Mouse (Mus musculus): ENCODE results near the gene I830077J02Rik.

- TF ChIP-seq CTCF (IDR thresholded peaks at IDR 0.05; ENCODE audit: low read depth) (no peak), EP300 (IDR thresholded peaks at IDR 0.05; ENCODE audit: low read depth) (no peak)
Observed at GRCm38 (mm10) chr3:105904721-105905120, 27.7 kb downstream of the I830077J02Rik start.
